Mouse (Mus musculus) liver, postnatal 0 days (tissue): ENCODE data around the gene Sult4a1.

Experiments used
- CTCF ChIP-seq: sonication (generic); IDR thresholded peaks from 2 replicates; pipeline ENCODE4 v1.5.1; 2016; ENCODE audit warnings: antibody characterized with exemption, low read depth
- EP300 ChIP-seq: IDR thresholded peaks from 2 replicates; pipeline ENCODE4 v1.6.1; 2016; ENCODE audit warnings: antibody characterized with exemption, low read depth, mild to moderate bottlenecking

GRCm38 (mm10) chr15:84131971-84132370 is 26.4 kb upstream of the Sult4a1 start:
- TF ChIP-seq CTCF (no peak), EP300 (no peak)
